Mouse (Mus musculus): ENCODE measurements around the gene Gm20662. TPM values are rescaled to one million over a fixed set of nuclear protein-coding genes. Genes with fewer than 3 reads are reported as not detected.
A peak's percentile ranks its signal among the peaks of the same experiment; 100 is the strongest.

The Gm20662 gene
- total RNA-seq, 2 experiments from 2014 or later: 1.1 TPM; not detected in 1

GRCm38 (mm10) chr9:108051931-108052220, 55.7 kb downstream of the Gm20662 start:
- no peak for DNase-seq (ENCODE audit: low spot score in 2 of 2)

- DNase-seq (ENCODE audit: low spot score in 2 of 2): no peak
These were observed 56.3 kb downstream of the Gm20662 start for GRCm38 (mm10) chr9:108052411-108052810.

GRCm38 (mm10) chr9:108052885-108053664, 56.9 kb downstream of the Gm20662 start, which contains the start of gene Amigo3:
TSS of gene Amigo3 (plus strand) at chr9:108053159.
- peak; percentile 97 for DNase-seq (ENCODE audit: low spot score in 2 of 2)

- no peak for DNase-seq (ENCODE audit: low spot score in 2 of 2)
These were observed 57.6 kb downstream of the Gm20662 start for GRCm38 (mm10) chr9:108053665-108054225.

- no peak for DNase-seq (ENCODE audit: low spot score in 2 of 2)
These were observed 58.3 kb downstream of the Gm20662 start for GRCm38 (mm10) chr9:108054331-108055040.

GRCm38 (mm10) chr9:108055061-108055460, 58.9 kb downstream of the Gm20662 start:
- no peak for DNase-seq (ENCODE audit: low spot score in 2 of 2)

GRCm38 (mm10) chr9:108055661-108056237, 59.6 kb downstream of the Gm20662 start:
- DNase-seq (ENCODE audit: low spot score in 2 of 2): no peak

GRCm38 (mm10) chr9:108056361-108057261, 60.5 kb downstream of the Gm20662 start:
- DNase-seq (ENCODE audit: low spot score in 2 of 2): no peak

GRCm38 (mm10) chr9:108057262-108057562, 61.1 kb downstream of the Gm20662 start:
- no peak for DNase-seq (ENCODE audit: low spot score in 2 of 2)

- DNase-seq (ENCODE audit: low spot score in 2 of 2): no peak
These were observed 62.1 kb downstream of the Gm20662 start for GRCm38 (mm10) chr9:108058291-108058690.

- DNase-seq (ENCODE audit: low spot score in 2 of 2): no peak
These were observed 66.0 kb downstream of the Gm20662 start for GRCm38 (mm10) chr9:108062142-108062541.

- no peak for DNase-seq (ENCODE audit: low spot score in 2 of 2)
These were observed 67.2 kb downstream of the Gm20662 start for GRCm38 (mm10) chr9:108063361-108063760.

- DNase-seq (ENCODE audit: low spot score in 2 of 2): peak; percentile 65 to 73
These were observed 69.4 kb downstream of the Gm20662 start for GRCm38 (mm10) chr9:108065491-108066011.

GRCm38 (mm10) chr9:108067199-108067598, 71.0 kb downstream of the Gm20662 start:
- no peak for DNase-seq (ENCODE audit: low spot score in 2 of 2)

GRCm38 (mm10) chr9:108067900-108068299, 71.8 kb downstream of the Gm20662 start:
- DNase-seq (ENCODE audit: low spot score in 2 of 2): peak; percentile 78 to 87

- no peak for DNase-seq (ENCODE audit: low spot score in 2 of 2)
These were observed 72.9 kb downstream of the Gm20662 start for GRCm38 (mm10) chr9:108069007-108069406.

GRCm38 (mm10) chr9:108069529-108069928, 73.4 kb downstream of the Gm20662 start:
- no peak for DNase-seq (ENCODE audit: low spot score in 2 of 2)

GRCm38 (mm10) chr9:108071801-108072200, 75.7 kb downstream of the Gm20662 start:
- no peak for DNase-seq (ENCODE audit: low spot score in 2 of 2)

- DNase-seq (ENCODE audit: low spot score in 2 of 2): no peak
These were observed 76.4 kb downstream of the Gm20662 start for GRCm38 (mm10) chr9:108072481-108072924.

- DNase-seq (ENCODE audit: low spot score in 2 of 2): no peak
These were observed 77.2 kb downstream of the Gm20662 start for GRCm38 (mm10) chr9:108073141-108073930.

Data from layer of hippocampus, postnatal 14 days (tissue).